Mouse (Mus musculus) left cerebral cortex, postnatal 25 days (tissue): ENCODE measurements at regions not wholly inside any gene's neighbourhood (a gene's known extent, or its start where the extent isn't known, plus 50 kb on each side); places are given as distances from the start of the nearest gene placed in this dataset.

ENCODE experiments used
- DNase-seq, 2 experiments: peaks; one replicate each; pipeline ENCODE4 v3.0.0; 2022; ENCODE audit warnings: low spot score in 2 of 2, mixed read lengths in 1 of 2
- intact Hi-C: fragments of 180-260 bp; cut with DNase I; formaldehyde crosslinking; loops from one replicate; pipeline ENCODE4 v1.15.1; 2025

DNA sequence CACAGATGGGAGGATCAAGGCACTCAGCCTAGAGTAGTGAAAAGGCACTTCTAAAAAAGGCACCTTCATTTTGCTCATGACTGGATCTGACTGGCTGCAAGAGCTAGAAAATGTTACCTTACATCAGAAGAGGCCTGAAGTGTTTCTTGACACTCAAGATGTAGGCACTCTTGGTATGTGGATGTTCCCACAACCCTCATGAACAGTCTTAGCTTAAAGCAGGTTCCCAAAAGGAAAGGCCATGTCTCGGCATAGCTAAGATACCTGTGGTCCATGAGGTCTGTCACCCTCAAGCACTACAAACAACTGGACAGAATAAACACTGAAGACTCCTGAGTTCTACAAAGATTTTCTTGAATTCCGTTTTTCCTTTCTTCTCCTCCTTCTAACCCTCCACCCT is 619.5 kb downstream of the Ipo11 start:
- no peak for DNase-seq
- intact Hi-C loops = no loop called here

DNA sequence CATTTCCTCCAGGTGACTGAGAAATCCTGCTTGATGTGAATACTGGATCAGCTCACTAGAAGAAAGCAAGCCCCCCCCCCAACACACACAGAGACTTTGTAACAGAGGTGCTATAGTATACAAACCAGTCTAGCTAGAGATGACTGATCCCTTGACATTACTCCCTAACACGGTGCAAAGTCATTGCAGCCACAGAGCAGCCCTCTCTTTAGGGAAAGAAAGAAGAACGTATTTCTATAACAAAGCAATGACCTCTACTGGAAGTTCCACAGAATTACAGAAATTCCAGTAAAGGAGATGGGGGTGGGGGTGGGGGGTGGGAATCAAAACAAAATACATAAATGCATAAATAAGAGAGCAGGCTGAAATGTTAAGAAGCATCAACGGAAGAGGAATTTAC is 655.6 kb downstream of the Ipo11 start:
- intact Hi-C loops = loop anchor here (2.0 kb wide), 1 partner anchor 836 kb away; no protein-coding TSS in a partner anchor
- DNase-seq = no peak

DNA sequence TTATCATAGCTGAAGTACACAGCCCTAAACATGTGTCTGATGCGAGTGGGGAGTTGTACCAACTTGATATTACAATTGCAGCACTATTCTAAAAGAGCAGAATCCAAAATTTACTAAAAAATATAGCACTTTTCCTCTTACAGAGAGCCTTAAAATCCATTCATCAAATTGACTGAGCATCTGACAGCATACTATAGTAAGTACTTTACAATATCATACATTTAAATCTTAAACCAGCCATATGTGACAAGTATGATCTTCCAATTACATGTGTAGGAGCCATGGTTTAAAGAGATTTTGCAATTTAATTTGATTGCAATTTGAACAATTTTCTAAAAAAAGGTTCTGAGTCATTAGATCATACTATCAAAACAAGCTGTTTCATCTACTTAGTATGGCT is 676.9 kb downstream of the Ipo11 start:
- no peak for DNase-seq
- intact Hi-C loops = no loop called here
